Mouse (Mus musculus): ENCODE data around the gene D230025D16Rik.

D230025D16Rik gene

DNA sequence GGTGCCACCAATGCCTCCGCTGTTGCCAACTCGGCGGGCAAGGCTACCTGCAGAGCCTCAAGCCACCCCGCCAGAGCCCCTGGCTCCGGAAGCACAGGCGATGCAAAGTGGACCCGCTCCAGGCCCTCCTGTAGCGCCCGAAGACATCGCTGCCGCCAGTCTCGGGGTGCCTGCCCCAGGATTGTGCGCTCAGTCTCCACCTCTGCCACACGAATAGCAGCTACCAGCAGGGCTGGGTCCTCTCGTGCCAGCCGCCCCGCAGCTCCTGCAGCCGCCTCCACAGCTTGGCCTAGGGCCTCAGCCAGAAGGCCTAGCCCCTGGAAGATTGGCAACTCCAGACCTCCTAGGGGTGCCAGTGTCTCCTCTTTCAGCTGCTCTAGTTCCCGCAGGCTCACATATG lies 68.5 kb downstream of the D230025D16Rik start:
- DNase-seq: no peak

GRCm38 (mm10) chr8:105294776-105295175 lies 69.8 kb downstream of the D230025D16Rik start:
- no peak for DNase-seq

DNA sequence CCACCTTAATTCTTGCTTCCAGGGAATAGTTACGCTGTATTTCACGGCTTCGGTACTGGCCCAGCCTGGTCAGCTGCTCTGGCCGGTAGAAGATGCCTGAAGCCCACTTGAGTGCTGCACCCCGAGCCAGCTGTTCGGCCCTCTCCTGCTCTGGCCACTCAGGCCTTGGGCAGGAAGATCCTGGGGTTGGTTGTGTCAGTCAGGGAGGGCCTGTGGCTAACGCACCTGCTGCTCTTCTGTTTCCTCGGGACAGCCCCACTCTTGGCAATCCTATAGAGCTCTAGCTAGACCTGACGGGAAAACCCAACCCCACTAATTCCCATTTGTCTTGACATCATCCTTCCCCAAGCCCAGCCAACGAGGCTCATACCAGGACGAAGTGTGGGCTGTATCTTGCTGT lies 70.3 kb downstream of the D230025D16Rik start:
- DNase-seq: no peak

- DNase-seq: no peak
Measured at GRCm38 (mm10) chr8:105295895-105296573, 71.1 kb downstream of the D230025D16Rik start, which contains the start of gene Exoc3l. Gene Exoc3l, minus strand, starts transcription at chr8:105296101.

DNA sequence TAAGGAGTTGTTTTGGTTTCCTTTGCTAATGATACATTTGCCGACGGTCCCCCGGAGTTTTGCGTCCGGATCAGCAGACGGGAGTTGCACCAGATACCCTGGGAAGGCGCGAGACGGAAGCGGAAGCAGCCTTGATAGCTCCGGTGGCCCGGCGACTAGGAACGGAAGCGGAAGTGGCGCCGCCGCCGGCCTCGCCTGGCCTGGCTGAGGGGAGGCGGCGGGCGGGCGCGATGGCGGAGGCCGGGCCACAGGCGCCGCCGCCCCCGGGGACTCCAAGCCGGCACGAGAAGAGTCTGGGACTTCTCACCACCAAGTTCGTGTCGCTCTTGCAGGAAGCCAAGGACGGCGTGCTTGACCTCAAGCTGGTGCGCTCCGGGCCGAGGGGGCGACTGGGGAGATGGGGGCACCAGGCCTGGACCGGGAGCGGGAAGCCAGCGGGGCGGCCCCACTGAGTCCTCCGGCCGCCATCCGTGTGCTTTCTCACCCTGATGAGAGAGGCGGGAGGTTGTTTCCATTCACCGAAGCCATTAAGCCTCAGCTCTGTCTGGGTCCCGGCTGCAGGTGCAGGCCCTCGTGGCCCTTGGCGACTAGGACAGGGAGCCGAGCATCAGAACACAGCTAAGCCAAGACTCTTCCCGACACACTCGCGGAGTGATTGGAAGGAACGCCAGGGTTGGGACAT lies 72.7 kb downstream of the D230025D16Rik start, which contains the start of gene E2f4:
Gene E2f4 (plus strand): TSS at position 153 of the 682 bp plus-strand sequence.
- peak; percentile 95 for DNase-seq

DNA sequence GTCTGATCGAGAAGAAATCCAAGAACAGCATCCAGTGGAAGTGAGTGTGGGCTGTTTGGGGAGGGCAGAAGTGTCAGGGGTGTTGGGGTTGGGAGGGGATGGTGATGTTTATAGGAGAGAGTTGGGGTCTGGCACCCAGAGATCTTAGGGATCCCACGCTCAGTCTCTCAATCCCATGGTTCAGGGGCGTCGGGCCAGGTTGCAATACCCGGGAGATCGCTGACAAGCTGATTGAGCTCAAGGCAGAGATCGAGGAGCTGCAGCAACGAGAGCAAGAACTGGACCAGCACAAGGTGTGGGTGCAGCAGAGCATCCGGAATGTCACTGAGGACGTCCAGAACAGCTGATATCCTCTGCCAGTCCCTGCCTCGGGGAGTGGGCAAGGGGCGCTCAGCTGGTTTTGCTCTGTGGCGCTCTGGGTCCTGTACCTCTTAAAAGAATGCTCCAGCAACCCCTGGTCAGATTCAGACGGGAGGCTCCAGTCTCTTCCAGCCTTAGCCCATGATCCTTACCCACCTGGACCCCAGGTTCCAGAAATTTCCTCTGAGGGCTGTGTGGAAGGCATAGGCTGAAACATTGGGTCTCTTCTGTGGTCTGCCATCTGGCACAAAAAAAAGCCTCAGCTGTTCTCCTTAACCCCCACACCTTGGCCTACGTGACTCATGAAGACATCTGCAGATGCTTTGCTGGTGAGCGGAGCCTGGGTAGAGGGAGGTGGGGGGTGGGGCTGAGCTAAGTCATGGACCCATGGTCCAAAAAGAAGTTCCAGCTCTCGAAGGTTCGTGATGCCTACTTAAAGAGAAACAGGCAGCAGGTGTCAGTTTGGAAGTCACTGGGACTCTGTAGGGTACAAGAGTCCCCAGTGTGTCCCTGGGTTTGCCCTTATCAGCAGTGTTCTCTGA lies 73.7 kb downstream of the D230025D16Rik start:
- DNase-seq: peak; percentile 6

DNA sequence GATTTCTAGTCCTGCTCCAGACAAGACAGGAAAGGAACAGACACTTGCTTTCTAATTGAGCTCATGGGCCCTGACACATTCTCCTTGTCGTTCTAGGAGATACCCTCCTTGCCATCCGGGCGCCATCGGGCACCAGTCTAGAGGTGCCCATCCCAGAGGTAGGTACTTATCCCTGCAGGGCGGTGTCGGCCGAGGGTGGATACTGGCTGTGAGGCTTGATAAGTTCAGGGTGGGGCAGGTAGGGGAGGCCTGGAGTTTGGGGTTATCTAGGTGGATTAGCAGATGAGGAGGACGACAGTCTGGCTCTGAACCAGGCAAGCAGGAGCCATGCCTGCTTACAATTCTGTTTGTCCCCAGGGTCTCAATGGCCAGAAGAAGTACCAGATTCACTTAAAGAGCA lies 75.0 kb downstream of the D230025D16Rik start:
- DNase-seq: no peak

Data from right cerebral cortex, postnatal 14 days (tissue).